Mouse (Mus musculus) G1E (cell line): ENCODE measurements around the gene Sec24c.

ENCODE experiments used
- CTCF ChIP-seq: IDR thresholded peaks from 2 replicates; pipeline ENCODE4 v1.5.1; 2012; ENCODE audit warnings: low read depth, low read length, inconsistent platforms, mixed read lengths
- GATA1 ChIP-seq: IDR thresholded peaks from 2 replicates; pipeline ENCODE4 v1.6.1; 2012; ENCODE audit warnings: borderline replicate concordance, low read length, inconsistent platforms, mixed read lengths

GRCm38 (mm10) chr14:20707201-20708190, 33.4 kb downstream of the Sec24c start, which contains the start of gene Zswim8:
- TF ChIP-seq CTCF, result no peak
- no peak for TF ChIP-seq GATA1
